Mouse (Mus musculus) forebrain, postnatal 0 days (tissue): ENCODE measurements around the gene Dhps. TPM values are rescaled to one million over a fixed set of nuclear protein-coding genes. Genes with fewer than 3 reads are reported as not detected.

Experiments used
- ATAC-seq: fragments of 200-750 bp; cut with Nextera tagmentation; 2 replicates; pipeline ENCODE4 v1.8.0; 2017; ENCODE audit warnings: mild to moderate bottlenecking, moderate library complexity
- DNase-seq: peaks from one replicate; pipeline ENCODE4 v3.0.0-alpha.2; 2015
- H3K27ac ChIP-seq: fragments of 300-500 bp; sonication (generic); 2 replicates; pipeline ENCODE4 v1.5.1; 2014; ENCODE audit warnings: low read depth, mild to moderate bottlenecking, antibody characterized with exemption, low read length, moderate library complexity, mixed read lengths
- H3K27me3 ChIP-seq: fragments of 300-500 bp; sonication (generic); 2 replicates; pipeline ENCODE4 v1.6.1; 2014; ENCODE audit warnings: mild to moderate bottlenecking, low read length, mixed read lengths; ENCODE audit not compliant: insufficient read depth
- H3K36me3 ChIP-seq: fragments of 300-500 bp; sonication (generic); 2 replicates; pipeline ENCODE4 v1.6.1; 2014; ENCODE audit warnings: mild to moderate bottlenecking, moderate library complexity; ENCODE audit not compliant: insufficient read depth
- H3K4me1 ChIP-seq: fragments of 300-500 bp; sonication (generic); 2 replicates; pipeline ENCODE4 v1.6.1; 2014; ENCODE audit warnings: antibody characterized with exemption; ENCODE audit not compliant: insufficient read depth
- H3K4me2 ChIP-seq: fragments of 300-500 bp; sonication (generic); 2 replicates; pipeline ENCODE4 v1.6.1; 2014; ENCODE audit warnings: low read depth, mild to moderate bottlenecking, moderate library complexity
- H3K4me3 ChIP-seq: fragments of 300-500 bp; sonication (generic); 2 replicates; pipeline ENCODE4 v1.5.1; 2014; ENCODE audit warnings: low read depth, low read length, mixed read lengths
- H3K9ac ChIP-seq: fragments of 300-500 bp; sonication (generic); 2 replicates; pipeline ENCODE4 v1.6.1; 2014; ENCODE audit warnings: mild to moderate bottlenecking
- H3K9me3 ChIP-seq: fragments of 300-500 bp; sonication (generic); 2 replicates; pipeline ENCODE4 v1.6.1; 2016; ENCODE audit warnings: low read length
- CTCF ChIP-seq: sonication (generic); IDR thresholded peaks from 2 replicates; pipeline ENCODE4 v1.5.1; 2016; ENCODE audit warnings: antibody characterized with exemption, control low read depth, low read depth
- WGBS: fragments of 180-500 bp; shearing (Covaris S2); extraction: QIAGEN DNeasy Blood & Tissue Kit; methylation state at CpG from one replicate; pipeline ENCODE4 v1.1.7; 2014; 5-methylcytosine and 5-hydroxymethylcytosine counted together
- polyA plus RNA-seq: library from polyadenylated mRNA; unstranded; fragments of >200 nt; fragmentation: Nextera tagmentation; extraction: Ambion mirVana; gene quantifications from 2 replicates; pipeline ENCODE4 v1.2.1, GENCODE M21; 2015
- total RNA-seq: library from RNA; depleted of rRNA; stranded (reverse); fragments of >200 nt; gene quantifications from 2 replicates; pipeline ENCODE4 v1.2.3, GENCODE M21; 2014

Dhps gene
- total and polyA plus RNA-seq, 2 experiments from 2014 or later = 63.1 to 118 TPM

DNA sequence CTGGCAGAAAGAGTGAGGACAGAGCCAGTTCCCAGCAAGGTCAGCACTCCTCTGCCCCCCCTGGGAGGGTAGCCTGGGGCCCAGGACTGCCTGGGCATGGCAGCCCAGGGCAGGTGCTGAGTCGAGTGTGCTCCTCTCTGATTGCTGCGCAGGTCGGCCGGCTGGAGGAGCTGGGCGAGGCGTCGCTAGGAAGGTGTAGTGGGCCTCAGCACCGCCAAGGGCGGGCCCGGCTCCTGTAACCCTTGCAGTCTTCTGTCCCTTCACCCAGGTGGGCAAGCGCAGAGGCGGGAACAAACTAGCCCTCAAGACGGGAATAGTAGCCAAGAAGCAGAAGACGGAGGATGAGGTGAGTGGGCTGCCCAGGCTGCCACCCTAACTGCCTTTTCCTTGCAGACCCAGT, 42.3 kb upstream of the Dhps start:
- Histone ChIP-seq H3K4me2 (peak overlapping the region; percentile 81; the same call in 1 of the 2 replicates), H3K4me1 (peaks cover 27% of the 10 kb centered on the region), H3K9me3 (no peaks in the 10 kb centered on the region), H3K4me3 (no peak overlapping the region), H3K27ac (no peak overlapping the region), H3K9ac (peak overlapping the region; percentile 0; the same call in 1 of the 2 replicates), H3K36me3 (peaks cover 29% of the 10 kb centered on the region), H3K27me3 (no peaks in the 10 kb centered on the region)
- DNase-seq = no peak
- ATAC-seq = no peak
- 96% methylated on average over 14 of the region's 14 CpGs for WGBS
- no peak for TF ChIP-seq CTCF

DNA sequence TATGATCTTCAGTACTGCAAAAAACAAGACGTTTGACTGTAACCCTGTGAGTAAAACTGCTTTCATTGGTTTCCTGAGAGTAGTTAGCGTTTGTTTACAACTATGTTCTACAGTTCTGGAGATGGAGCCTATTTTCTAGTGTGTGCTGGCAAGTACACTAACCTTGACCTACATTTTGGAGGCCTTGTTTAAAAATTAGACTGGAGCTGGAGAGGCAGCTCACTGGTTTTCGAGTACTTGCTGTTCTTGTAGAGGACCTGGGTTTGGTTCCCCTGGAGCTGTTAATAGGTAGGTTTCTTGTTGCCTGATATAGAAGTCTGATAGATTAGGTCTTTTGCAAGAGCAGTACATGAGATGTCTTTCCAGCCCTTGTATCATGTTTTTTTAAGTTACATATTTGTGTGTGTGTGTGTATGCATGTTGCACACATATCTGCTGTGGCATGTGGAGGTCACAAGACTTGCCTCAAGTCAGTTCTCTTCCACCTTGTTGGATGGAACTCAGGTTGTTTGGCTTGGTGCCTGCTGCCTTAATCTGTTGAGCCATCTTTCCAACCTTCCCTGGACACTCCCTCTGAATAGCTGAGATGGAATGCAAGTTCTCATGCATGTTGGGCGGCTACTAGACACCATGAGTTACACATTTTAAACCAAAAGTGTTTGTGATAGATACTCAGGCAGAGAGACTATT, 38.8 kb upstream of the Dhps start:
- Histone ChIP-seq H3K27ac (no peak overlapping the region), H3K4me1 (peaks cover 24% of the 10 kb centered on the region), H3K9me3 (no peaks in the 10 kb centered on the region), H3K4me2 (no peak overlapping the region), H3K9ac (no peak overlapping the region), H3K36me3 (peaks cover 29% of the 10 kb centered on the region), H3K4me3 (no peak overlapping the region), H3K27me3 (no peaks in the 10 kb centered on the region)
- DNase-seq (no peak), ATAC-seq (no peak)
- 87% methylated on average over 4 of the region's 4 CpGs for WGBS
- no peak for TF ChIP-seq CTCF

DNA sequence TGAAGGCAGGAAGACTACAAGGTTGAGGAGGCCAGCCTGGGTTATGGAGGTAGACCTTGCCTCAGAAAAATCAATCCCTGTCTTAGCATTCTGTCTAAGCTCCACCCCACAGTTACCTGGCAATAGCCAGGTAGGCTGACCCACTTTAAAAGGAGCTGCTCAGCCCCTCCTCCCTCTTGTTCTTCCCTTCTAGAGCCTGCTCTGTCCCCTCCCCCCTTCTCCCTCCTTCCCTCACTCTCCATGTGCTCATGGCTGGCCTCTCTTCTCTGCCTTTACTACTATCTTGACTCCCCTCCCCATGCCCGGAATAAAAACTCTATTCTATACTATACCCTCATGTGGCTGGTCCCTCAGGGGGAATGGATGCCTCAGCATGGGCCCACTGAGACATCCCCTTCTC, 37.7 kb upstream of the Dhps start:
- no peak for TF ChIP-seq CTCF
- Histone ChIP-seq H3K9me3 (no peaks in the 10 kb centered on the region), H3K4me2 (no peak overlapping the region), H3K4me1 (0 out of 2 replicates have a peak, but pooled peaks cover 18% of the 10 kb centered on the region), H3K36me3 (peaks cover 29% of the 10 kb centered on the region), H3K27me3 (no peaks in the 10 kb centered on the region), H3K4me3 (no peak overlapping the region), H3K9ac (no peak overlapping the region), H3K27ac (no peak overlapping the region)
- DNase-seq (no peak), ATAC-seq (no peak)
- 62% methylated on average over 1 of the region's 1 CpGs for WGBS

DNA sequence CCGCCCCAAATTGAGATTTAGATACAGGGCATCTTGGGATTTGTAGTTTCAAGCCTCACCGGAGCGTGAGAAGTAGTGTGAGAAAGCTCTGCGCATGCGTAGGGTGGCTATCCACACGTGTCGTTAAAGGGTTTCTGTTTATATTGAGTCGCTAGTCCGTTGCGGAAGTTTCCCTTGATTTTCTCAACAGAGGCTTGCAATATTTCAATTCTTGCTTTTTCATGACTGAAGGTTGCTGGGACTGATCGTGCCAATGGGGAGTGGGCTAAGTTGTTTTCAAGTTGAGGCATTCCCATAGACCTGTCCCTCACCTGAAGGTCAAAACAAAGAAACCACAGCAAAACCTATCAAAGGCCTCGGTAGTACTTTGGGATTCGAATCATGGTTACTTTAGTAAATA, 36.8 kb upstream of the Dhps start:
- H3K9ac ChIP-seq = peak overlapping the region; percentile 55; the same call in 1 of the 2 replicates
- no peak overlapping the region for H3K27ac ChIP-seq
- TF ChIP-seq CTCF = no peak
- 4% methylated on average over 13 of the region's 13 CpGs for WGBS
- peaks cover 26% of the 10 kb centered on the region for H3K36me3 ChIP-seq
- DNase-seq = peak; percentile 89
- peak overlapping the region; percentile 64 for H3K4me3 ChIP-seq
- H3K4me1 ChIP-seq = 0 out of 2 replicates have a peak, but pooled peaks cover 18% of the 10 kb centered on the region
- H3K4me2 ChIP-seq = peak overlapping the region; percentile 97
- no peaks in the 10 kb centered on the region for H3K27me3 ChIP-seq
- H3K9me3 ChIP-seq = no peaks in the 10 kb centered on the region
- ATAC-seq = no peak

DNA sequence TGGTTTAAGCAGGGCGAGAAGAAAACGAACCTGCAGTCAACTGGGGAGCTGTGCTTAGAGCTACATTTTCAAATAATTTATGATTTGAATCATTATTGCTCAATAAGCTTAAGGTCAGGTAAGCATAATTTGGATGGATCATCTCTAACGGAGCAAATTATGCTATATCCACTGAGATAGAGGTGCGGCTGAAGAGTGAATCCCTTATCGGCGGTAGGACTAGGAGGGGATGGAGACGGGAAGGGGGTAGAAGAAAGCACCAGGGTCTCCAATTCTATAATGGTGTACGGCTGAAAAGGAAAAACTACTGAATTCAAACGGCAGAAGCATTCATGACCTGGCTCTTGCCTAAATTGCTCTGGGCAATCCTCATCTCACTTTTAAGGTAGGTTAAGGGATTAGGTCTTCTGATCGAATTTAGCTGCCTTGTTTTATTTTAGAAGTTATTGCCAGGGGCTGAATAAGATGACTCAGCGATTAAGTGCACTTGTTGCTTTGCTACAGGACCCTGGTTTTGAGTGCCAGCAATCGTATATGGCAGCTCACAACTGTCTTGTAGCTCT, 36.3 kb upstream of the Dhps start:
- Histone ChIP-seq H3K36me3 (peaks cover 22% of the 10 kb centered on the region), H3K4me1 (0 out of 2 replicates have a peak, but pooled peaks cover 18% of the 10 kb centered on the region), H3K4me2 (peak overlapping the region; percentile 97), H3K27me3 (no peaks in the 10 kb centered on the region), H3K27ac (no peak overlapping the region), H3K4me3 (peak overlapping the region; percentile 64), H3K9me3 (no peaks in the 10 kb centered on the region), H3K9ac (peak overlapping the region; percentile 55; the same call in 1 of the 2 replicates)
- 7% methylated on average over 12 of the region's 12 CpGs for WGBS
- ATAC-seq = no peak
- TF ChIP-seq CTCF = no peak
- peak; percentile 30 for DNase-seq

DNA sequence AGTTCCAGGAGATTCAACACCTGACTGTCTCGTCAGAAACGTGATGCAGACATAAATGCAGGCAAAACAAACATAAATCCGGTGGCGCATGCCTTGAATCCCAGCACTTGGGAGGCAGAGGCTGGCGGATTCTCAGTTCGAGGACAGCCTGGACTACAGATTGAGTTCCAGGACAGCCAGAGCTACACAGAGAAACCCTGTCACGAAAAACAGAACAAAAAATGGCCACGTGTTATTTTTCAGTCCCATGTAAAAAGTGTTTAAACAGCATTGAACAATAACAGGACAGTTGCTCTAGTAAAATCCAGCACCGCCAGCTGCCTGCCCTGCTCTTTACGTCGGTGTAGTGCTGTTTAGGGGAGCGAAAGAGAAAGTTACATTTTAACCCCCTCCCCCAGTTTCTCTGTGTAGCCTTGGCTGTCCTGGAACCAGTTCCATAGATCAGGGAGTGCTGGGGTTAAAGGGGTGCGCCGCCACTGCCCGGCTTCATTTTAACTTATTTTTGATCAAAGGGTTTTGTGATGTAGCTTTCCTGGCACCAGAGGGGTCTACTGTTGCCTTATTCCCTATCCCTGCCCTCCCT, 35.7 kb upstream of the Dhps start:
- DNase-seq = no peak
- WGBS = 3% methylated on average over 15 of the region's 15 CpGs
- H3K4me3 ChIP-seq = peak overlapping the region; percentile 64
- H3K27ac ChIP-seq = peak overlapping the region; percentile 81
- H3K4me1 ChIP-seq = 0 out of 2 replicates have a peak, but pooled peaks cover 18% of the 10 kb centered on the region
- peaks cover 26% of the 10 kb centered on the region for H3K36me3 ChIP-seq
- 0 out of 2 replicates have a peak, but pooled peaks have one; percentile 0 for ATAC-seq
- H3K9ac ChIP-seq = peak overlapping the region; percentile 55
- no peak for TF ChIP-seq CTCF
- peak overlapping the region; percentile 97 for H3K4me2 ChIP-seq
- no peaks in the 10 kb centered on the region for H3K27me3 ChIP-seq
- H3K9me3 ChIP-seq = no peaks in the 10 kb centered on the region

DNA sequence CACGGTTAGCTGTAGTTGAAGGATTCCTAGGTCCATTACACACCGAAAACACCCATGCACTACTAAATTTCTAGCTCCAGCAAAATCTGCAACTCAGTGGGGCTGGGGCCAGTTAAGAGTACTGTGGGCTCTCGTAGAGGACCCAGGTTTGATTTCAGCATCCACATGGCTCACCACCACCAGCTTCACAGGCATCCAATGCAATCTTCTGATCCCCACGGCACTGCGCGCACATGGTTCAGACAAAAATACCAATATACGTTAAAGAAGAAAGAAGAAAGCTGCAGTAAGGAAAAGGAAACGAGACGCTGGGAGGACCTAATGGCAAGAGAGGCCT, 35.2 kb upstream of the Dhps start:
- no peak for DNase-seq
- 0 out of 2 replicates have a peak, but pooled peaks cover 18% of the 10 kb centered on the region for H3K4me1 ChIP-seq
- no peak for TF ChIP-seq CTCF
- no peaks in the 10 kb centered on the region for H3K27me3 ChIP-seq
- H3K4me3 ChIP-seq = peak overlapping the region; percentile 64
- H3K27ac ChIP-seq = peak overlapping the region; percentile 81
- H3K4me2 ChIP-seq = peak overlapping the region; percentile 97
- peaks cover 31% of the 10 kb centered on the region for H3K36me3 ChIP-seq
- H3K9ac ChIP-seq = peak overlapping the region; percentile 55
- 2% methylated on average over 9 of the region's 9 CpGs for WGBS
- ATAC-seq = peak; percentile 28
- H3K9me3 ChIP-seq = no peaks in the 10 kb centered on the region
